Mouse (Mus musculus) left cerebral cortex, postnatal 14 days (tissue): ENCODE measurements around the gene Gpbp1. TPM values are rescaled to one million over a fixed set of nuclear protein-coding genes. Genes with fewer than 3 reads are reported as not detected.

Experiments used
- DNase-seq, 2 experiments: peaks; one replicate each; pipeline ENCODE4 v3.0.0; 2021 to 2022; ENCODE audit warnings: low spot score in 2 of 2, mixed read lengths in 1 of 2
- intact Hi-C: fragments of 180-260 bp; cut with DNase I; formaldehyde crosslinking; loops from one replicate; pipeline ENCODE4 v1.15.1; 2025
- total RNA-seq, 2 experiments: library from RNA; stranded (reverse); gene quantifications; 2 replicates each; pipeline ENCODE4 v1.2.3; 2021

Gpbp1 gene
- total RNA-seq, 2 experiments from 2014 or later = 77.6 to 79.6 TPM

GRCm38 (mm10) chr13:111391426-111391825 is 98.5 kb downstream of the Gpbp1 start:
- intact Hi-C loops = no loop called here
- no peak for DNase-seq

GRCm38 (mm10) chr13:111391011-111391410 is 98.9 kb downstream of the Gpbp1 start:
- no peak for DNase-seq

GRCm38 (mm10) chr13:111384011-111384985 is 105.6 kb downstream of the Gpbp1 start:
- DNase-seq = peak; percentile 16 to 34
- intact Hi-C loops = no loop called here

More at GRCm38 (mm10) chr13:111391011-111391410, 98.9 kb downstream of the Gpbp1 start:
- intact Hi-C loops = no loop called here

Other genes with a start within 250 kb of the Gpbp1 start
- gene Actbl2, start 235.1 kb downstream of the Gpbp1 start, total RNA-seq = not detected
- not detected for gene Gm49496, start 59.8 kb upstream of the Gpbp1 start, total RNA-seq
- gene Gm10198, start 102.7 kb upstream of the Gpbp1 start, total RNA-seq = not detected
- gene Mier3, start 190.9 kb upstream of the Gpbp1 start, total RNA-seq = 10 to 100 TPM; 19.7 to 20.4 TPM